Mouse (Mus musculus) ES-Bruce4 (cell line): ENCODE measurements around the gene Ccdc148. TPM values are rescaled to one million over a fixed set of nuclear protein-coding genes. Genes with fewer than 3 reads are reported as not detected.

Source experiments
- H3K27ac ChIP-seq: 2 replicates; pipeline ENCODE4 v1.5.1; 2012; ENCODE audit warnings: low read length, inconsistent platforms; ENCODE audit not compliant: insufficient read depth
- H3K27me3 ChIP-seq: 2 replicates; pipeline ENCODE4 v1.6.1; 2012; ENCODE audit warnings: mild to moderate bottlenecking, low read length, inconsistent platforms; ENCODE audit not compliant: control insufficient read depth, poor library complexity, insufficient read depth, severe bottlenecking
- H3K36me3 ChIP-seq: 2 replicates; pipeline ENCODE4 v1.6.1; 2012; ENCODE audit warnings: inconsistent platforms, mild to moderate bottlenecking, low read length, moderate library complexity; ENCODE audit not compliant: control insufficient read depth, poor library complexity, insufficient read depth, severe bottlenecking
- H3K4me1 ChIP-seq: one replicate; pipeline ENCODE4 v1.8.1; 2011; ENCODE audit warnings: low read length; ENCODE audit not compliant: control insufficient read depth, insufficient read depth
- H3K4me3 ChIP-seq: 2 replicates; pipeline ENCODE4 v1.5.1; 2011; ENCODE audit warnings: low read depth, mild to moderate bottlenecking, low read length
- H3K9ac ChIP-seq: 2 replicates; pipeline ENCODE4 v1.6.1; 2012; ENCODE audit warnings: low read depth, mild to moderate bottlenecking, inconsistent platforms; ENCODE audit not compliant: poor library complexity, severe bottlenecking
- H3K9me3 ChIP-seq: replicated peaks from 2 replicates; pipeline ENCODE4 v1.6.1; 2012; ENCODE audit warnings: mild to moderate bottlenecking, low read length, inconsistent platforms; ENCODE audit not compliant: control insufficient read depth, poor library complexity, insufficient read depth, severe bottlenecking
- CTCF ChIP-seq: IDR thresholded peaks from one replicate; pipeline ENCODE4 v1.8.1; 2011; ENCODE audit warnings: low read depth, low read length
- EP300 ChIP-seq: IDR thresholded peaks from 2 replicates; pipeline ENCODE4 v1.6.1; 2011; ENCODE audit warnings: low read depth, low read length; ENCODE audit not compliant: insufficient read depth
- POLR2A ChIP-seq: IDR thresholded peaks from one replicate; pipeline ENCODE4 v1.8.1; 2011; ENCODE audit warnings: low read length; ENCODE audit not compliant: insufficient read depth
- polyA plus RNA-seq: library from polyadenylated mRNA; stranded (reverse); fragments of >200 nt; gene quantifications from 2 replicates; pipeline ENCODE4 v1.2.4, GENCODE M21; 2011; ENCODE audit warnings: low read depth; ENCODE audit not compliant: missing spikeins, insufficient read depth, insufficient read length

Ccdc148 gene
- polyA plus RNA-seq, 1 experiment: 0.63 TPM

GRCm38 (mm10) chr2:59036433-59036832 is 124.0 kb downstream of the Ccdc148 start:
- TF ChIP-seq POLR2A (no peak), CTCF (no peak), EP300 (no peak)
- H3K27ac ChIP-seq: no peak overlapping the region
- no peaks in the 10 kb centered on the region for H3K9me3 ChIP-seq
- H3K27me3 ChIP-seq: no peaks in the 10 kb centered on the region
- no peaks in the 10 kb centered on the region for H3K36me3 ChIP-seq
- no peak overlapping the region for H3K4me3 ChIP-seq
- H3K9ac ChIP-seq: no peak overlapping the region
- no peaks in the 10 kb centered on the region for H3K4me1 ChIP-seq

- H3K9ac ChIP-seq: no peak overlapping the region
- TF ChIP-seq POLR2A (no peak), CTCF (no peak), EP300 (no peak)
- H3K36me3 ChIP-seq: no peaks in the 10 kb centered on the region
- no peaks in the 10 kb centered on the region for H3K27me3 ChIP-seq
- H3K9me3 ChIP-seq: no peaks in the 10 kb centered on the region
- H3K27ac ChIP-seq: no peak overlapping the region
- H3K4me1 ChIP-seq: no peaks in the 10 kb centered on the region
- H3K4me3 ChIP-seq: no peak overlapping the region
These were observed 125.3 kb downstream of the Ccdc148 start for GRCm38 (mm10) chr2:59035206-59035605.

GRCm38 (mm10) chr2:59034281-59034680 is 126.2 kb downstream of the Ccdc148 start:
- Histone ChIP-seq H3K36me3 (no peaks in the 10 kb centered on the region), H3K9ac (no peak overlapping the region), H3K27me3 (no peaks in the 10 kb centered on the region), H3K4me1 (no peaks in the 10 kb centered on the region), H3K4me3 (no peak overlapping the region), H3K9me3 (no peaks in the 10 kb centered on the region), H3K27ac (no peak overlapping the region)
- TF ChIP-seq CTCF: no peak
- no peak for TF ChIP-seq POLR2A
- TF ChIP-seq EP300: no peak

GRCm38 (mm10) chr2:59024558-59024957 is 135.9 kb downstream of the Ccdc148 start:
- Histone ChIP-seq H3K27me3 (peaks cover 2% of the 10 kb centered on the region), H3K4me1 (no peaks in the 10 kb centered on the region), H3K36me3 (no peaks in the 10 kb centered on the region), H3K27ac (no peak overlapping the region), H3K4me3 (no peak overlapping the region), H3K9ac (no peak overlapping the region), H3K9me3 (no peaks in the 10 kb centered on the region)
- TF ChIP-seq POLR2A: no peak
- TF ChIP-seq CTCF: no peak

- H3K9ac ChIP-seq: no peak overlapping the region
- H3K4me3 ChIP-seq: no peak overlapping the region
- H3K36me3 ChIP-seq: no peaks in the 10 kb centered on the region
- no peaks in the 10 kb centered on the region for H3K9me3 ChIP-seq
- H3K4me1 ChIP-seq: no peaks in the 10 kb centered on the region
- H3K27ac ChIP-seq: no peak overlapping the region
- no peaks in the 10 kb centered on the region for H3K27me3 ChIP-seq
- TF ChIP-seq EP300 (no peak), POLR2A (no peak), CTCF (no peak)
These were observed 153.1 kb downstream of the Ccdc148 start for GRCm38 (mm10) chr2:59007356-59007755.

- no peak overlapping the region for H3K4me3 ChIP-seq
- no peak for TF ChIP-seq POLR2A
- no peak for TF ChIP-seq CTCF
- no peak for TF ChIP-seq EP300
- H3K9me3 ChIP-seq: no peaks in the 10 kb centered on the region
- no peak overlapping the region for H3K9ac ChIP-seq
- no peaks in the 10 kb centered on the region for H3K4me1 ChIP-seq
- H3K27ac ChIP-seq: no peak overlapping the region
- no peaks in the 10 kb centered on the region for H3K27me3 ChIP-seq
- no peaks in the 10 kb centered on the region for H3K36me3 ChIP-seq
These were observed 153.7 kb downstream of the Ccdc148 start for GRCm38 (mm10) chr2:59006567-59007340.
